Mouse (Mus musculus): ENCODE data around the gene Fam196b. TPM values are rescaled to one million over a fixed set of nuclear protein-coding genes. Genes with fewer than 3 reads are reported as not detected.

Fam196b gene
- total RNA-seq, 2 experiments from 2014 or later = not detected

Other genes with a start within 250 kb of the Fam196b start
- gene 4930469K13Rik, start 216.3 kb upstream of the Fam196b start, total RNA-seq (2014; fragmentation: Nextera tagmentation) = not detected in 2 replicates
- not detected in 2 replicates for gene 4930469K13Rik, start 216.3 kb upstream of the Fam196b start, total RNA-seq (2017)
- gene Foxi1, start 106.7 kb upstream of the Fam196b start, total RNA-seq (2014; fragmentation: Nextera tagmentation) = not detected in 2 replicates
- not detected in 2 replicates for gene Foxi1, start 106.7 kb upstream of the Fam196b start, total RNA-seq (2017)

All from granulocyte monocyte progenitor cell, adult 5-6 weeks (primary cell).